Mouse (Mus musculus): Measurements from ENCODE around the gene Gm5426. TPM values are rescaled to one million over a fixed set of nuclear protein-coding genes. Genes with fewer than 3 reads are reported as not detected.

The Gm5426 gene
- polyA plus RNA-seq, 1 experiment from 2014 or later = not detected

DNA sequence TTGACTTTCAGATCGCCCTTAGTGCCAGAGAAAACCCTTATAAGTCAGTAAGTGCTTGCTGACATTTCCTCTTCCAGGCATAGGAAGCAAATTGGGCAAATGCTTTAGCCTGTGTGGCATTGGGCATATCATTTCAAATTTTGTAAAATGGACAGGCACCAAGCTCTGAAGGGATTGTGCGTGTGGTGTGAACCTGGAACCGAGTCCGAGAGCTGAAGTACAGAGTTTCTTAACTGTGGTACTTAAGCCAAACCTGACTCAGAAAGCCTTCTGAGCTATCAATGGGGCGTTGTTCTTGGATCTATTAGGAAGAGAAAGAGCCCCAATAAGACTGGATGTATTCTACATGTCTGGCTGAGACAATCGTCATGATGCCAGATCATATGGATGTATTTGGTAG is 40.5 kb downstream of the Gm5426 start:
- ATAC-seq (replicated peaks; ENCODE audit: low FRiP score, low TSS enrichment, low read depth) (no peak), DNase-seq (ENCODE audit: low spot score) (no peak)
- no peaks in the 10 kb centered on the region for H3K4me1 ChIP-seq (replicated peaks; ENCODE audit: control insufficient read depth, insufficient read depth, low read length)
- H3K36me3 ChIP-seq (ENCODE audit: control insufficient read depth, insufficient read depth, low read length) = no peaks in the 10 kb centered on the region
- no peak overlapping the region for H3K4me3 ChIP-seq (ENCODE audit: low read depth, low read length)
- no peak overlapping the region for H3K9ac ChIP-seq (ENCODE audit: low read length)
- H3K27me3 ChIP-seq (replicated peaks; ENCODE audit: control insufficient read depth, insufficient read depth, low read length) = no peaks in the 10 kb centered on the region
- H3K27ac ChIP-seq (ENCODE audit: low read depth) = no peak overlapping the region
- H3K9me3 ChIP-seq (ENCODE audit: control insufficient read depth, low read length) = no peaks in the 10 kb centered on the region
- H3K4me2 ChIP-seq (ENCODE audit: low read length) = no peak overlapping the region
- 90% methylated on average over 6 of the region's 6 CpGs for WGBS

DNA sequence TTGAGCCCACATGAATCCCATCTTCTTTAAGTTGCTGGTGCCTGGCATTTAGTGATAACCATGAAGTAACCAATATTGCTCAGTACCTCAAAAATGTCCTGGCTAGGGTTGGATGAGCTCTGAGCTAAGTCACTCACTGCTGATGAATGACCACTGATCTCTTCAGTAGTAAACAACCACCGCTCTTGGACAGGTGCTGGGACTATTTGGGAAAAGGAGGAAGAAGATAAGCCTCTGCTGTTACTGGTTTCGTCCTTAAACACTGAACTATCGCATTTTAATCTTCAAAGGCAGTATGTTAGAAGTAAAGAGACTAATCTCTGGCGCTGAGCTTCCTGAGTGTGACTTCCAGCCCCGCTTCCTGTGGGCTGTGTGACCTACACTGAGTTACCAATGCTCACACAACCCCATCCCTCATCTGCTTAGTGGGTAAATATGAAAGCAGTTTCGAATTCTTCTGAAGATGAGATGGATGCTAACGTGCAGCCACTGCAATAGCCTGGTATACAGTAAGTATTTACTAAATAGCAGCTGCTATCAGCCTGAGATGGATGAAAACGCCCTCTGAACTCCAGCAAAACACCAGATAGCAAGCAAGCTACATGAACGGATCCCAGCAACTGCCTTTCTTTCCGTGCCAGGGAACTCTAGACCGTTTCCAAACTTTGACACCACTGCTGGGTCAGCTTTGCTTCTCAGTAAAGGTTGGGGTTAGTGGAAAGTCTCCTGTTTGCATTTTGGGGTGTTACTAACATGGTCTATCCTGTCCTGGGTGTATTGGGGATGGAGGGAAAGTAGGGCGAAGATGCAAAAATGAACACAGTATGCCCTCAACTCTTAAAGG is 44.4 kb downstream of the Gm5426 start:
- no peaks in the 10 kb centered on the region for H3K9me3 ChIP-seq (ENCODE audit: control insufficient read depth, low read length)
- WGBS = 77% methylated on average over 12 of the region's 12 CpGs
- no peak for ATAC-seq (replicated peaks; ENCODE audit: low FRiP score, low TSS enrichment, low read depth)

DNA sequence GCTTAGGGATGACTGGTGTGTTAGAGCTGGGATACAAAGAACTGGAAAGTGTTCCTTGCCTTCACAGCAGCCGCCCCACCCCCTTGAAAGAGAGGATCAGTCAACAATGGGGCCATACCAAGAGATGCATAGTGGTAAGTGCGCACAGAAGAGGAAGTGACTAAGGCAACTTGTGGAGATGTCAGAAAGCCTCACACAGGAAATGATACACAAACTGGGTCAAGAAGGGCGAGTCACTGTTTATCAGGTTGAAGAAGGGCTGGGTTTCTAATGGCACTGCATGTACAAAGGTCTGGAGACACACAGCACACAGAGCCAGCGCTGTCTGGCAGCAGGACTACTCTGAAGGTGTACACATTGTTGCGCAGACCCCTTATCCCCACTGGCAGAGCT is 45.0 kb downstream of the Gm5426 start:
- Histone ChIP-seq H3K9ac (ENCODE audit: low read length) (no peak overlapping the region), H3K4me3 (ENCODE audit: low read depth, low read length) (no peak overlapping the region), H3K9me3 (ENCODE audit: control insufficient read depth, low read length) (no peaks in the 10 kb centered on the region), H3K27ac (ENCODE audit: low read depth) (no peak overlapping the region), H3K36me3 (ENCODE audit: control insufficient read depth, insufficient read depth, low read length) (no peaks in the 10 kb centered on the region), H3K4me2 (ENCODE audit: low read length) (no peak overlapping the region), H3K4me1 (replicated peaks; ENCODE audit: control insufficient read depth, insufficient read depth, low read length) (no peaks in the 10 kb centered on the region), H3K27me3 (replicated peaks; ENCODE audit: control insufficient read depth, insufficient read depth, low read length) (no peaks in the 10 kb centered on the region)
- 65% methylated on average over 5 of the region's 5 CpGs for WGBS
- DNase-seq (ENCODE audit: low spot score) (no peak), ATAC-seq (replicated peaks; ENCODE audit: low FRiP score, low TSS enrichment, low read depth) (no peak)

More for the DNA sequence above, 44.4 kb downstream of the Gm5426 start:
- DNase-seq (ENCODE audit: low spot score) = no peak
- H3K27ac ChIP-seq (ENCODE audit: low read depth) = no peak overlapping the region
- no peak overlapping the region for H3K9ac ChIP-seq (ENCODE audit: low read length)
- H3K4me2 ChIP-seq (ENCODE audit: low read length) = no peak overlapping the region
- H3K36me3 ChIP-seq (ENCODE audit: control insufficient read depth, insufficient read depth, low read length) = no peaks in the 10 kb centered on the region
- H3K27me3 ChIP-seq (replicated peaks; ENCODE audit: control insufficient read depth, insufficient read depth, low read length) = no peaks in the 10 kb centered on the region
- H3K4me1 ChIP-seq (replicated peaks; ENCODE audit: control insufficient read depth, insufficient read depth, low read length) = no peaks in the 10 kb centered on the region
- no peak overlapping the region for H3K4me3 ChIP-seq (ENCODE audit: low read depth, low read length)

DNA sequence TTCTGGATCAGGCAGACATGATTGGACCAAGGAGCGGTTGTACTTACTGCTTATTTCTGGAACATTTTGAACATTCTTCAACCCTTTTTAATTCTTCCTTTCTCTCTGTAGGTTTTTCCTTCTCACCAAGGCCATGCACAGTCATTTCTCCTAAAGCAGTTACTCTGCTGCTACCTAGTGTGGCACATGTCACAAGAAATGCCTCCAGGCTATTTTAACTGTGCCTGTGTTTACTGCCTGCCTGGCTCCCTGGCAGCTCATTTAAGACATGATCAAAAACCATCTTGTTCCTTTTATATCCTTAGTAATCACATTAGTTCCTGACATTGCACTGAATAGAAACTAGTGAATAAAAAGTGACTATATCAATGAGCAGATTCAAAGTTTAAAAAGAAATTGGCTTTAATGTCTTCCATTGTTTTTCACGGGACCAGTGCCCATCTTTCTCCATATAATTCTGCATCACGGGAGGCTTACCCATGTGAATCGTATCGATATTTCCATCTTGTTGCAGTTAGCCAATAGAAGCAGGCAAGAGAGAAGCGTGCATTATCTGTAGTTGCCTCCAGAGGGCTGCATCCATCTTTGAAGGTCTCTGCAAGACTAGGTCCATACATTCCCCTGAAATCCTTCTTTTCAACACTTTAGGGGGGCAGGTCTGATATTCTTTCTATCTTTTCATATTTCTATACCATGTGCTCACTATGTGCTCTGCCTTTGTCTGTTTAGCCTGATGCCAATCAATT is 45.7 kb downstream of the Gm5426 start:
- H3K27me3 ChIP-seq (replicated peaks; ENCODE audit: control insufficient read depth, insufficient read depth, low read length) = no peaks in the 10 kb centered on the region
- no peak for DNase-seq (ENCODE audit: low spot score)
- H3K4me3 ChIP-seq (ENCODE audit: low read depth, low read length) = no peak overlapping the region
- H3K4me1 ChIP-seq (replicated peaks; ENCODE audit: control insufficient read depth, insufficient read depth, low read length) = no peaks in the 10 kb centered on the region
- H3K9me3 ChIP-seq (ENCODE audit: control insufficient read depth, low read length) = no peaks in the 10 kb centered on the region
- no peaks in the 10 kb centered on the region for H3K36me3 ChIP-seq (ENCODE audit: control insufficient read depth, insufficient read depth, low read length)
- WGBS = 92% methylated on average over 6 of the region's 6 CpGs
- H3K9ac ChIP-seq (ENCODE audit: low read length) = no peak overlapping the region
- no peak overlapping the region for H3K27ac ChIP-seq (ENCODE audit: low read depth)
- no peak overlapping the region for H3K4me2 ChIP-seq (ENCODE audit: low read length)
- ATAC-seq (replicated peaks; ENCODE audit: low FRiP score, low TSS enrichment, low read depth) = no peak

DNA sequence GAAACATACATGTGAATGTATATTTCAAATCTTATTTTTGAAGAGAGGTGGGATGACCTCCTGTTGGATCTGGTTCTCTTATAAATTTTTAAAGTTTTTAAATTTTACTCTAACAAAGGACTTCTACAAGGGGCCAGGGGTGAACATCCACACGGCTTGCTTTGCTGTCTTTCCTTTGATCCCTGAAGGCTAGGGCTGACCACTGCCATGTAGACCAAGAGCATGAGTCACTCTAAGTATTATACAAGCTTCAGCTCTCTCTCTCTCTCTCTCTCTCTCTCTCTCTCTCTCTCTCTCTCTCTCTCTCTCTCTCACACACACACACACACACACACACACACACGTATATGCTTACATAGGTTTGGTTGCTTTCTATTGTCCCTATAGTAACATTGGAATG is 48.6 kb downstream of the Gm5426 start:
- Histone ChIP-seq H3K4me3 (ENCODE audit: low read depth, low read length) (no peak overlapping the region), H3K9me3 (ENCODE audit: control insufficient read depth, low read length) (no peaks in the 10 kb centered on the region), H3K27me3 (replicated peaks; ENCODE audit: control insufficient read depth, insufficient read depth, low read length) (no peaks in the 10 kb centered on the region), H3K36me3 (ENCODE audit: control insufficient read depth, insufficient read depth, low read length) (no peaks in the 10 kb centered on the region), H3K4me1 (replicated peaks; ENCODE audit: control insufficient read depth, insufficient read depth, low read length) (no peaks in the 10 kb centered on the region), H3K27ac (ENCODE audit: low read depth) (no peak overlapping the region), H3K4me2 (ENCODE audit: low read length) (no peak overlapping the region), H3K9ac (ENCODE audit: low read length) (no peak overlapping the region)
- DNase-seq (ENCODE audit: low spot score) = no peak
- WGBS = 95% methylated on average over 2 of the region's 2 CpGs
- no peak for ATAC-seq (replicated peaks; ENCODE audit: low FRiP score, low TSS enrichment, low read depth)

DNA sequence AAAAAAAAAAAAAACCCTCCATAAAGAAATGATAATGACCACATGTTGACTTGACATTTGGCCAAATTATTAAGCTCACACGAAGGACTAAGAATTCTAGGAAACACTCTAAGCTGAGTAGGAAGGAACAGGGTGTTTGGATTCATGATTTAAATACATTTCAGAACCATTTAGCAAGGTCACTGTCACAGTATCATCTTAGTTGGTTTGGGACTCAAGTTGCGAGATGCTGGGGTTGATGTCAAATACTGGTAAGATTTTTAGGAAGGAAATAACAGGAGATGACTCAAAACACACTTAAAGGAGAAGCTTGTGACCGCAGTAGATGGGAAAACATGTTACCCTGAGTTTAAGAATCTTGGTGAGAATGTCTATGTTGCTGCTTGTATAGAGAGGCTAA is 49.2 kb downstream of the Gm5426 start:
- H3K4me1 ChIP-seq (replicated peaks; ENCODE audit: control insufficient read depth, insufficient read depth, low read length) = no peaks in the 10 kb centered on the region
- H3K27ac ChIP-seq (ENCODE audit: low read depth) = no peak overlapping the region
- no peaks in the 10 kb centered on the region for H3K36me3 ChIP-seq (ENCODE audit: control insufficient read depth, insufficient read depth, low read length)
- H3K4me3 ChIP-seq (ENCODE audit: low read depth, low read length) = no peak overlapping the region
- no peak overlapping the region for H3K9ac ChIP-seq (ENCODE audit: low read length)
- no peak overlapping the region for H3K4me2 ChIP-seq (ENCODE audit: low read length)
- H3K27me3 ChIP-seq (replicated peaks; ENCODE audit: control insufficient read depth, insufficient read depth, low read length) = no peaks in the 10 kb centered on the region
- DNase-seq (ENCODE audit: low spot score) (no peak), ATAC-seq (replicated peaks; ENCODE audit: low FRiP score, low TSS enrichment, low read depth) (no peak)
- H3K9me3 ChIP-seq (ENCODE audit: control insufficient read depth, low read length) = no peaks in the 10 kb centered on the region
- WGBS = 79% methylated on average over 3 of the region's 3 CpGs

Small RNA genes lying within 50 kb of the gene (microRNA-seq; reads per million reads assigned to microRNA genes)
- gene Gm22913 = not detected

Other genes starting within 250 kb of the Gm5426 start
- gene Eea1, start 196.0 kb upstream of the Gm5426 start, polyA plus RNA-seq (2014; fragmentation: Nextera tagmentation; extraction: Ambion mirVana) = 22.2 and 22.6 TPM in 2 replicates

Data from intestine, embryonic 14.5 days (tissue).